Mouse (Mus musculus) MEL (cell line): Measurements from ENCODE around the gene Btg2. TPM values are rescaled to one million over a fixed set of nuclear protein-coding genes. Genes with fewer than 3 reads are reported as not detected.

Experiments used
- DNase-seq: peaks from one replicate; pipeline ENCODE4 v3.0.0; 2011; ENCODE audit warnings: low read depth, low spot score
- H3K27ac ChIP-seq: 2 replicates; pipeline ENCODE4 v1.5.1; 2012; ENCODE audit warnings: low read depth, mild to moderate bottlenecking, control low read depth, low read length, moderate library complexity; ENCODE audit not compliant: control insufficient read depth
- H3K27me3 ChIP-seq, 2 experiments: fragments of 150-350 bp in 1 of 2; sonication (generic) in 1 of 2; 2 replicates each; pipeline ENCODE4 v1.6.1; 2012; ENCODE audit warnings: low read length in 2 of 2, mild to moderate bottlenecking in 2 of 2, improper control_type of control experiment in 1 of 2, moderate library complexity in 1 of 2; ENCODE audit not compliant: insufficient read depth in 2 of 2, control insufficient read depth in 1 of 2
- H3K36me3 ChIP-seq, 2 experiments: 2 replicates each; pipeline ENCODE4 v1.6.1; 2012 to 2014; ENCODE audit warnings: low read length in 2 of 2, improper control_type of control experiment in 1 of 2, inconsistent platforms in 1 of 2, mild to moderate bottlenecking in 1 of 2; ENCODE audit not compliant: insufficient read depth in 2 of 2, control insufficient read depth in 1 of 2
- H3K4me1 ChIP-seq, 2 experiments: fragments of 150-350 bp in 1 of 2; sonication (generic) in 1 of 2; 2 replicates each; pipeline ENCODE4 v1.6.1; 2012; ENCODE audit warnings: low read length in 2 of 2, improper control_type of control experiment in 1 of 2, mild to moderate bottlenecking in 1 of 2; ENCODE audit not compliant: insufficient read depth in 2 of 2, control insufficient read depth in 1 of 2
- H3K4me3 ChIP-seq, 2 experiments: fragments of 150-350 bp in 1 of 2; sonication (generic) in 1 of 2; 2 replicates each; pipeline ENCODE4 v1.5.1; 2012; ENCODE audit warnings: low read depth in 2 of 2, low read length in 2 of 2, mild to moderate bottlenecking in 2 of 2, moderate library complexity in 2 of 2, control low read depth in 1 of 2, improper control_type of control experiment in 1 of 2; ENCODE audit not compliant: control insufficient read depth in 1 of 2, insufficient read depth in 1 of 2
- H3K79me2 ChIP-seq: 2 replicates; pipeline ENCODE4 v1.6.1; 2012; ENCODE audit warnings: mild to moderate bottlenecking, low read length, moderate library complexity; ENCODE audit not compliant: control insufficient read depth, poor library complexity, insufficient read depth
- H3K9ac ChIP-seq: 2 replicates; pipeline ENCODE4 v1.6.1; 2012; ENCODE audit warnings: low read depth, mild to moderate bottlenecking, control low read depth, low read length, moderate library complexity; ENCODE audit not compliant: control insufficient read depth, poor library complexity, severe bottlenecking
- H3K9me3 ChIP-seq: fragments of 150-350 bp; sonication (generic); replicated peaks from 2 replicates; pipeline ENCODE4 v1.6.1; 2012; ENCODE audit warnings: mild to moderate bottlenecking, low read length, improper control_type of control experiment, moderate library complexity; ENCODE audit not compliant: insufficient read depth
- CHD2 ChIP-seq: IDR thresholded peaks from 2 replicates; pipeline ENCODE4 v1.6.1; 2011; ENCODE audit warnings: low read length, improper control_type of control experiment
- CTCF ChIP-seq, 3 experiments: IDR thresholded peaks in 2 of 3; conservative IDR thresholded peaks in 1 of 3; 2 replicates each; pipeline ENCODE4 v1.5.1; 2011 to 2012; ENCODE audit warnings: low read length in 3 of 3, low read depth in 2 of 3, mild to moderate bottlenecking in 2 of 3, improper control_type of control experiment in 1 of 3, inconsistent platforms in 1 of 3, mixed read lengths in 1 of 3, moderate library complexity in 1 of 3; ENCODE audit not compliant: control insufficient read depth in 1 of 3, insufficient read depth in 1 of 3, poor library complexity in 1 of 3, severe bottlenecking in 1 of 3
- E2F4 ChIP-seq: IDR thresholded peaks from 2 replicates; pipeline ENCODE4 v1.6.1; 2011; ENCODE audit warnings: low read depth, low read length, improper control_type of control experiment, borderline replicate concordance
- ELF1 ChIP-seq: IDR thresholded peaks from 2 replicates; pipeline ENCODE4 v1.6.1; 2014; ENCODE audit warnings: low read depth, mild to moderate bottlenecking, inconsistent platforms, low read length, improper control_type of control experiment, moderate library complexity
- GATA1 ChIP-seq: IDR thresholded peaks from 2 replicates; pipeline ENCODE4 v1.6.1; 2011; ENCODE audit warnings: low read depth, low read length, improper control_type of control experiment
- HCFC1 ChIP-seq: IDR thresholded peaks from 2 replicates; pipeline ENCODE4 v1.6.1; 2012; ENCODE audit warnings: low read depth, mild to moderate bottlenecking, inconsistent platforms, low read length, improper control_type of control experiment, moderate library complexity
- MAX ChIP-seq: IDR thresholded peaks from 2 replicates; pipeline ENCODE4 v1.6.1; 2011; ENCODE audit warnings: low read length, improper control_type of control experiment
- MAZ ChIP-seq: IDR thresholded peaks from 2 replicates; pipeline ENCODE4 v1.6.1; 2012; ENCODE audit warnings: low read depth, mild to moderate bottlenecking, inconsistent platforms, low read length, improper control_type of control experiment
- MXI1 ChIP-seq: IDR thresholded peaks from 2 replicates; pipeline ENCODE4 v1.6.1; 2011; ENCODE audit warnings: mild to moderate bottlenecking, low read depth, low read length, improper control_type of control experiment
- MYB ChIP-seq: IDR thresholded peaks from 2 replicates; pipeline ENCODE4 v1.6.1; 2011; ENCODE audit warnings: mild to moderate bottlenecking, low read depth, low read length, improper control_type of control experiment
- MYC ChIP-seq: IDR thresholded peaks from 2 replicates; pipeline ENCODE4 v1.6.1; 2011; ENCODE audit warnings: low read depth, mild to moderate bottlenecking, low read length, improper control_type of control experiment, moderate library complexity
- NELFE ChIP-seq: IDR thresholded peaks from 2 replicates; pipeline ENCODE4 v1.6.1; 2011; ENCODE audit warnings: low read depth, low read length, improper control_type of control experiment
- POLR2A ChIP-seq, 2 experiments: IDR thresholded peaks; 2 replicates each; pipeline ENCODE4 v1.6.1; 2011 to 2012; ENCODE audit warnings: low read length in 2 of 2, mild to moderate bottlenecking in 2 of 2, control low read depth in 1 of 2, improper control_type of control experiment in 1 of 2, low read depth in 1 of 2, moderate library complexity in 1 of 2; ENCODE audit not compliant: control insufficient read depth in 1 of 2, insufficient read depth in 1 of 2, poor library complexity in 1 of 2
- POLR2AphosphoS2 ChIP-seq: IDR thresholded peaks from 2 replicates; pipeline ENCODE4 v1.6.1; 2011; ENCODE audit warnings: low read length, improper control_type of control experiment
- RAD21 ChIP-seq: IDR thresholded peaks from 2 replicates; pipeline ENCODE4 v1.6.1; 2011; ENCODE audit warnings: mild to moderate bottlenecking, low read depth, low read length, improper control_type of control experiment
- RCOR1 ChIP-seq: IDR thresholded peaks from 2 replicates; pipeline ENCODE4 v1.6.1; 2012; ENCODE audit warnings: low read depth, mild to moderate bottlenecking, inconsistent platforms, low read length, improper control_type of control experiment
- SIN3A ChIP-seq: IDR thresholded peaks from 2 replicates; pipeline ENCODE4 v1.6.1; 2012; ENCODE audit warnings: low read length, improper control_type of control experiment, inconsistent platforms
- TAL1 ChIP-seq: IDR thresholded peaks from 2 replicates; pipeline ENCODE4 v1.6.1; 2012; ENCODE audit warnings: mild to moderate bottlenecking, inconsistent platforms, low read length, moderate library complexity, mixed read lengths
- TBP ChIP-seq: IDR thresholded peaks from 2 replicates; pipeline ENCODE4 v1.8.0; 2011; ENCODE audit warnings: low read depth, low read length, improper control_type of control experiment
- TCF12 ChIP-seq: IDR thresholded peaks from 2 replicates; pipeline ENCODE4 v1.6.1; 2014; ENCODE audit warnings: low read depth, mild to moderate bottlenecking, inconsistent platforms, low read length, improper control_type of control experiment, moderate library complexity
- USF1 ChIP-seq: IDR thresholded peaks from 2 replicates; pipeline ENCODE4 v1.6.1; 2014; ENCODE audit warnings: low read depth, mild to moderate bottlenecking, inconsistent platforms, low read length, improper control_type of control experiment, moderate library complexity
- ZMIZ1 ChIP-seq: IDR thresholded peaks from 2 replicates; pipeline ENCODE4 v1.6.1; 2012; ENCODE audit warnings: low read depth, mild to moderate bottlenecking, inconsistent platforms, low read length, improper control_type of control experiment, moderate library complexity
- polyA plus RNA-seq, 2 experiments: library from polyadenylated mRNA; stranded (reverse) in 1 of 2; unstranded in 1 of 2; fragments of >175 nt in 1 of 2; fragments of >200 nt in 1 of 2; gene quantifications; 2 replicates each; pipeline versions ENCODE4 v1.2.1 to v1.2.4; 2012; ENCODE audit warnings: low replicate concordance in 2 of 2, low read depth in 1 of 2; ENCODE audit not compliant: insufficient read length in 2 of 2, insufficient read depth in 1 of 2, missing spikeins in 1 of 2
- total RNA-seq: library from RNA; depleted of rRNA; stranded (reverse); fragments of 300-350 nt; gene quantifications from 2 replicates; pipeline ENCODE4 v1.2.3, GENCODE M21; 2012

Gene Btg2
- total and polyA plus RNA-seq, 3 experiments, result 2.1 to 3.6 TPM; not detected in 1

GRCm38 (mm10) chr1:134100401-134100800 is 21.5 kb upstream of the Btg2 start:
- no peak overlapping the region for H3K9ac ChIP-seq
- no peak for DNase-seq
- H3K27ac ChIP-seq, result no peak overlapping the region
- no peaks in the 10 kb centered on the region; the same call in 1 of the 2 replicates for H3K79me2 ChIP-seq
- no peak for TF ChIP-seq POLR2A (IDR thresholded peaks at IDR 0.05; ENCODE audit: control insufficient read depth in 1 of 2, insufficient read depth in 1 of 2, low read depth in 1 of 2, low read length in 2 of 2, poor library complexity in 1 of 2)
- no peak for TF ChIP-seq POLR2AphosphoS2
- TF ChIP-seq RCOR1, result no peak
- peaks cover 0 to 20% of the 10 kb centered on the region in 2 experiments; a peak in 2 of 4 replicates for H3K36me3 ChIP-seq
- peaks cover 6 to 36% of the 10 kb centered on the region in 2 experiments for H3K4me1 ChIP-seq
- no peaks in the 10 kb centered on the region for H3K9me3 ChIP-seq
- no peak overlapping the region for H3K4me3 ChIP-seq
- H3K27me3 ChIP-seq, result peaks cover 2 to 8% of the 10 kb centered on the region in 2 experiments; a peak in 3 of 4 replicates

GRCm38 (mm10) chr1:134099516-134100235 is 20.8 kb upstream of the Btg2 start:
- H3K27ac ChIP-seq, result peak overlapping the region; percentile 42; the same call in 1 of the 2 replicates
- H3K27me3 ChIP-seq, result peaks cover 2 to 8% of the 10 kb centered on the region in 2 experiments; a peak in 3 of 4 replicates
- no peaks in the 10 kb centered on the region; the same call in 1 of the 2 replicates for H3K79me2 ChIP-seq
- TF ChIP-seq MXI1 (peak; percentile 39; the same call in 1 of the 2 replicates), SIN3A (no peak)
- DNase-seq, result no peak
- peaks cover 0 to 24% of the 10 kb centered on the region in 2 experiments; a peak in 2 of 4 replicates for H3K36me3 ChIP-seq
- peak overlapping the region; percentile 90 to 100 for H3K4me3 ChIP-seq
- H3K4me1 ChIP-seq, result peaks cover 6 to 43% of the 10 kb centered on the region in 2 experiments
- peak overlapping the region; percentile 87 for H3K9ac ChIP-seq
- H3K9me3 ChIP-seq, result no peaks in the 10 kb centered on the region

GRCm38 (mm10) chr1:134098726-134099515 is 20.0 kb upstream of the Btg2 start:
- H3K4me1 ChIP-seq, result peaks cover 7 to 51% of the 10 kb centered on the region in 2 experiments
- H3K36me3 ChIP-seq, result peaks cover 0 to 30% of the 10 kb centered on the region in 2 experiments; a peak in 2 of 4 replicates
- H3K27me3 ChIP-seq, result peaks cover under 1 to 8% of the 10 kb centered on the region in 2 experiments; a peak in 3 of 4 replicates
- H3K79me2 ChIP-seq, result no peaks in the 10 kb centered on the region; the same call in 1 of the 2 replicates
- H3K27ac ChIP-seq, result peak overlapping the region; percentile 48
- H3K9ac ChIP-seq, result peak overlapping the region; percentile 87
- DNase-seq, result peak; percentile 92
- peak overlapping the region; percentile 90 to 100 for H3K4me3 ChIP-seq
- H3K9me3 ChIP-seq, result no peaks in the 10 kb centered on the region
- TF ChIP-seq TAL1 (no peak), MXI1 (peak; percentile 45; the same call in 1 of the 2 replicates), HCFC1 (peak; percentile 64), CHD2 (no peak), MYC (no peak), CTCF (IDR thresholded peaks at IDR 0.05 in 2 of 3, conservative IDR thresholded peaks at IDR 0.05 in 1 of 3; ENCODE audit: control insufficient read depth in 1 of 3, insufficient read depth in 1 of 3, low read depth in 2 of 3, low read length in 3 of 3, poor library complexity in 1 of 3, severe bottlenecking in 1 of 3) (no peak), MAX (no peak), TCF12 (peak; percentile 51), RAD21 (no peak), ZMIZ1 (peak; percentile 70; the same call in 1 of the 2 replicates), RCOR1 (0 out of 2 replicates have a peak, but pooled peaks have one; percentile 6), POLR2A (IDR thresholded peaks at IDR 0.05; ENCODE audit: control insufficient read depth in 1 of 2, insufficient read depth in 1 of 2, low read depth in 1 of 2, low read length in 2 of 2, poor library complexity in 1 of 2) (peak in 1 of 2 experiments; percentile 51; a peak in 1 of 4 replicates), SIN3A (peak; percentile 91), TBP (peak; percentile 19; the same call in 1 of the 2 replicates), MYB (no peak), NELFE (peak; percentile 44), MAZ (no peak), ELF1 (peak; percentile 14; the same call in 1 of the 2 replicates), E2F4 (no peak), USF1 (0 out of 2 replicates have a peak, but pooled peaks have one; percentile 13), GATA1 (no peak)
